Mouse (Mus musculus) Patski (cell line): ENCODE results near the gene Mtmr12. TPM values are rescaled to one million over a fixed set of nuclear protein-coding genes. Genes with fewer than 3 reads are reported as not detected.

Experiments used
- ATAC-seq: fragments of 100-300 bp; one replicate; pipeline ENCODE4 v1.8.0; 2021
- CTCF ChIA-PET: fragments of 350-600 bp; sonication (Branson Sonifier 250); formaldehyde crosslinking; loops from one replicate; lab custom pipeline; 2022; ENCODE audit warnings: inconsistent platforms; lab: Charles Lee
- POLR2A ChIA-PET: fragments of 350-600 bp; sonication (Branson Sonifier 250); formaldehyde crosslinking; loops from one replicate; lab custom pipeline; 2022; ENCODE audit warnings: antibody characterized with exemption, inconsistent platforms; lab: Charles Lee
- DNase-seq: peaks from one replicate; pipeline ENCODE4 v3.0.0-alpha.2; 2011; ENCODE audit warnings: low read depth, low spot score
- H3K27me3 ChIP-seq: fragments of 371-371 bp; one replicate; pipeline ENCODE4 v1.5.1; 2021
- CTCF ChIP-seq: fragments of 100-300 bp; IDR thresholded peaks from one replicate; pipeline ENCODE4 v1.5.1; 2021
- in situ Hi-C: fragments of 300-500 bp; cut with MboI; formaldehyde crosslinking; loops from 3 replicates; pipeline ENCODE4 v1.11.1; 2018; ENCODE audit warnings: low pct_unique_long_range_greater_than_20kb, mixed read lengths
- polyA plus RNA-seq: library from polyadenylated mRNA; unstranded; gene quantifications from one replicate; pipeline ENCODE4 v1.2.3, GENCODE M21; 2021

Mtmr12 gene
- polyA plus RNA-seq, 1 experiment from 2014 or later: 20.8 TPM

GRCm38 (mm10) chr15:12317290-12317689 lies 112.5 kb downstream of the Mtmr12 start:
- in situ Hi-C loops: no loop called here
- H3K27me3 ChIP-seq: no peaks in the 10 kb centered on the region
- ATAC-seq (no peak), DNase-seq (no peak)
- POLR2A ChIA-PET: no interaction called here
- CTCF ChIA-PET: no interaction called here
- no peak for TF ChIP-seq CTCF

- H3K27me3 ChIP-seq: no peaks in the 10 kb centered on the region
- ChIA-PET POLR2A (no interaction called here), CTCF (no interaction called here)
- in situ Hi-C loops: no loop called here
- TF ChIP-seq CTCF: no peak
- ATAC-seq: no peak
- DNase-seq: no peak
Measured at GRCm38 (mm10) chr15:12318451-12318850, 113.6 kb downstream of the Mtmr12 start.

DNA sequence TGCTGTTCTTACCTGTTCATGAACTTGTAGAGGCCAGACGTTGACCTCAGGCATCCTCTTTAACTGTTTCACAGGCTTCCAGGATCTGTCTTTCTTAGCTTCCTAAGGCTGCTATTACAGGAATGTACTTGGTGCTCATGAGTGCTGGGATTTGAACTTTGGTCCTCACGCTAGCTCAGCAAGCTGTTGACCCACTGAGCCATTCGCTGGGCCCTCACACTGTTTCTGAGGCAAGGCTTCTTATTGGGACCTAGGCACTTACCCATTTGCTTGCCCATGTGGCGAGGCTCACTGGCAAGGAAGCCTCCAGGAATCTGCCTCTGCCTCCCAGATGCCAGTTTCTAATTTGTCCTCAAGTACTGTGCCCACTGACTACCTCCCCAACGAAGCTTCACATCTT lies 115.1 kb downstream of the Mtmr12 start:
- CTCF ChIA-PET: interaction anchor here (1.4 kb wide), 1 partner anchor 123 kb away, joined by 3 read pairs; no protein-coding TSS in a partner anchor
- in situ Hi-C loops: no loop called here

GRCm38 (mm10) chr15:12320441-12321090 lies 115.7 kb downstream of the Mtmr12 start:
- H3K27me3 ChIP-seq: no peaks in the 10 kb centered on the region
- no peak for TF ChIP-seq CTCF
- peak; percentile 18 for ATAC-seq
- ChIA-PET CTCF (interaction anchor here (1.3 to 1.4 kb wide), 2 partner anchors 51 to 123 kb away, joined by 3 read pairs; no protein-coding TSS in a partner anchor), POLR2A (interaction anchor here (0.6 to 1.2 kb wide), 4 partner anchors 16 to 545 kb away, joined by 3 to 4 read pairs (median 3); no protein-coding TSS in a partner anchor)
- in situ Hi-C loops: no loop called here
- DNase-seq: no peak

More for the DNA sequence above, 115.1 kb downstream of the Mtmr12 start:
- H3K27me3 ChIP-seq: no peaks in the 10 kb centered on the region
- no peak for ATAC-seq
- TF ChIP-seq CTCF: no peak
- DNase-seq: no peak
- POLR2A ChIA-PET: interaction anchor here (0.6 to 1.2 kb wide), 2 partner anchors 16 to 545 kb away, joined by 3 to 4 read pairs; no protein-coding TSS in a partner anchor

DNA sequence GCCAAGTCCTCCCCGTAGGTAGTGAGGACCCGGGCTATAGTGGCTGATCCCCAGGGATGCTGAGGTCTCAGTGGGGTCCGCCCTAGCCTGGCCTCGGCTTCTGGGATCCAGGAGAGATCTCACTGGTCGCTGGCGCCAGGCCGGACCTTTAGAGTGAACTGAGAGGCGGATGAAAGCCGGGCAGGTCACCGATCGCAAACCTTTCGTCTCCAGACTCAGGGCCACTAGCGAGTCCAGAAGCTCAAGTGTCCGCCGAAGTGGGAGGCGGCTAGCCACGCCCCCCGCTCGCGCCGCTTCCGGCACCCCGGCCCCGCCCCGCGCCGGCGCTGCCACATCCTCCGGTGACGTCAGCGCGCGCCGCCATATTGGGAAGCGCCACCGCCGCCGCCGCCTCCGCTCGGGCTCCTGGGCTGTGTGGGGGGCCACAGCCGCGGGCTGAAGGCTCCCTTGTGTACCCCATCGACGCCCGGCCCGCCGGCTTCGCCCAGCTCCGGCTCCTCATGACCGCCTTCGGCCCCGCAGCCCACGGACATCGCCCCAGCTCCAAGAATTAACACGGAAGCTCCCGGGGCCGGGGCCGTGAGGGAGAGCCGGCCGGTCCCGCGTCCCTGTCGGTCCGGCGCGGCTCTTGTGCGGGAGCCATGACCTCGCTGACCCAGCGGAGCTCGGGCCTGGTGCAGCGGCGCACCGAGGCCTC lies 116.4 kb downstream of the Mtmr12 start, which contains the start of gene Golph3:
TSS of gene Golph3 (plus strand) at position 360 of the 697 bp plus-strand sequence.
- in situ Hi-C loops: no loop called here
- no peak for DNase-seq

GRCm38 (mm10) chr15:12321788-12322621 lies 117.2 kb downstream of the Mtmr12 start, which contains the start of gene 1810049J17Rik:
TSS of gene 1810049J17Rik (minus strand) at chr15:12321899.
- CTCF ChIA-PET: interaction anchor here (1.3 to 1.5 kb wide), 2 partner anchors 13 to 49 kb away, joined by 3 read pairs; no protein-coding TSS in a partner anchor
- in situ Hi-C loops: no loop called here

More for the DNA sequence above, 116.4 kb downstream of the Mtmr12 start, which contains the start of gene Golph3:
- H3K27me3 ChIP-seq: no peaks in the 10 kb centered on the region
- ATAC-seq: peak; percentile 95
- no peak for TF ChIP-seq CTCF
- CTCF ChIA-PET: interaction anchor here (1.3 kb wide), 1 partner anchor 50 kb away, joined by 3 read pairs; no protein-coding TSS in a partner anchor
- POLR2A ChIA-PET: interaction anchor here (0.8 to 1.2 kb wide), 3 partner anchors 15 to 144 kb away, joined by 3 read pairs; no protein-coding TSS in a partner anchor

GRCm38 (mm10) chr15:12322676-12323402 lies 118.0 kb downstream of the Mtmr12 start:
- TF ChIP-seq CTCF: no peak
- ChIA-PET CTCF (interaction anchor here (0.9 to 1.5 kb wide), 2 partner anchors 12 to 38 kb away, joined by 3 read pairs; no protein-coding TSS in a partner anchor), POLR2A (no interaction called here)
- DNase-seq: no peak
- in situ Hi-C loops: no loop called here
- no peaks in the 10 kb centered on the region for H3K27me3 ChIP-seq
- no peak for ATAC-seq

More at GRCm38 (mm10) chr15:12321788-12322621, 117.2 kb downstream of the Mtmr12 start, which contains the start of gene 1810049J17Rik:
- no peak for TF ChIP-seq CTCF
- POLR2A ChIA-PET: no interaction called here
- ATAC-seq: peak; percentile 25
- H3K27me3 ChIP-seq: no peaks in the 10 kb centered on the region
- no peak for DNase-seq

Other genes starting within 250 kb of the Mtmr12 start
- gene Sub1, start 208.0 kb upstream of the Mtmr12 start, polyA plus RNA-seq: 197 TPM
- 105 TPM for gene Zfr, start 87.2 kb upstream of the Mtmr12 start, polyA plus RNA-seq
- 106 TPM for gene Golph3, start 116.4 kb downstream of the Mtmr12 start, polyA plus RNA-seq
- 2.0 TPM for gene 1810049J17Rik, start 116.9 kb downstream of the Mtmr12 start, polyA plus RNA-seq